Comparison of ENCODE assay signal across 31 mouse cellular contexts in genomic region chr8:45876397-45876796, GRCm38 (mm10). TPM values are rescaled to one million over a fixed set of nuclear protein-coding genes. Genes with fewer than 3 reads are reported as not detected.
DNase-seq lines count a peak whose midpoint lies in the region; ATAC-seq and TF ChIP-seq lines count a peak whose summit lies in the region.
"Had no signal": no experiment of that assay in that cellular context is flagged by ENCODE, and none has a peak within 500 bp of the region (broad histone marks: within the 10 kb centered on the region; RNA-seq: fewer than 3 reads in every experiment).

No protein-coding gene starts in this region.

- H3K4me1 ChIP-seq in forebrain, embryonic 12.5 days = peaks cover 18% of the 10 kb centered on the region
- H3K4me1 ChIP-seq in forebrain, postnatal 0 days (ENCODE audit: insufficient read depth) = no peaks in the 10 kb centered on the region
- peaks cover 10% of the 10 kb centered on the region for H3K4me1 ChIP-seq in lung, embryonic 15.5 days
- peaks cover 3% of the 10 kb centered on the region; the same call in 1 of the 2 replicates for H3K4me1 ChIP-seq in lung, postnatal 0 days (ENCODE audit: insufficient read depth, low read depth, low read length)
- peaks cover 23% of the 10 kb centered on the region for H3K4me1 ChIP-seq in midbrain, embryonic 12.5 days
- peaks cover 4% of the 10 kb centered on the region; the same call in 1 of the 2 replicates for H3K4me1 ChIP-seq in stomach, postnatal 0 days (replicated peaks; ENCODE audit: control insufficient read depth, insufficient read depth)
- H3K4me1 ChIP-seq: liver, embryonic 15.5 days had no signal

- H3K4me3 ChIP-seq in forebrain, embryonic 12.5 days (replicated peaks) = no peak overlapping the region
- no peak overlapping the region for H3K4me3 ChIP-seq in forebrain, postnatal 0 days (ENCODE audit: low read depth, low read length)
- H3K4me3 ChIP-seq in lung, embryonic 15.5 days = no peak overlapping the region
- H3K4me3 ChIP-seq in lung, postnatal 0 days (ENCODE audit: low read depth, low read length) = no peak overlapping the region
- no peak overlapping the region for H3K4me3 ChIP-seq in midbrain, embryonic 12.5 days
- H3K4me3 ChIP-seq in stomach, postnatal 0 days (ENCODE audit: low read depth, low read length) = no peak overlapping the region
- H3K4me3 ChIP-seq: forebrain, embryonic 13.5 days; heart, adult 2 months; limb, embryonic 10.5 days; liver, embryonic 15.5 days; neural tube, embryonic 12.5 days had no signal

- ATAC-seq in forebrain, embryonic 12.5 days (ENCODE audit: low FRiP score) = no peak; the same call in 1 of the 2 replicates
- no peak for ATAC-seq in forebrain, postnatal 0 days
- ATAC-seq in lung, embryonic 15.5 days (ENCODE audit: borderline replicate concordance, extremely low read depth, low FRiP score, low TSS enrichment) = 0 out of 2 replicates have a peak, but pooled peaks have one; percentile 6
- ATAC-seq in lung, postnatal 0 days = no peak
- ATAC-seq in midbrain, embryonic 12.5 days (ENCODE audit: low FRiP score, low read depth) = 0 out of 2 replicates have a peak, but pooled peaks have one; percentile 23
- no peak for ATAC-seq in stomach, postnatal 0 days (ENCODE audit: low FRiP score, low TSS enrichment)
- ATAC-seq: forebrain, embryonic 13.5 days; hindbrain, postnatal 0 days; intestine, embryonic 16.5 days; Patski had no signal

- no peak overlapping the region for H3K4me2 ChIP-seq in forebrain, embryonic 12.5 days
- no peak overlapping the region for H3K4me2 ChIP-seq in forebrain, postnatal 0 days (ENCODE audit: low read depth)
- no peak overlapping the region for H3K4me2 ChIP-seq in lung, embryonic 15.5 days
- H3K4me2 ChIP-seq in lung, postnatal 0 days (replicated peaks; ENCODE audit: low read depth, low read length) = no peak overlapping the region
- H3K4me2 ChIP-seq in midbrain, embryonic 12.5 days (replicated peaks) = no peak overlapping the region
- no peak overlapping the region for H3K4me2 ChIP-seq in stomach, postnatal 0 days (replicated peaks; ENCODE audit: low read depth)
- H3K4me2 ChIP-seq: forebrain, embryonic 13.5 days; liver, embryonic 15.5 days; neural tube, embryonic 12.5 days had no signal

- no peaks in the 10 kb centered on the region for H3K27me3 ChIP-seq in forebrain, embryonic 12.5 days
- no peaks in the 10 kb centered on the region for H3K27me3 ChIP-seq in forebrain, postnatal 0 days (ENCODE audit: insufficient read depth, low read length)
- no peaks in the 10 kb centered on the region for H3K27me3 ChIP-seq in lung, embryonic 15.5 days
- no peaks in the 10 kb centered on the region for H3K27me3 ChIP-seq in lung, postnatal 0 days (replicated peaks; ENCODE audit: insufficient read depth, low read length)
- peaks cover 11% of the 10 kb centered on the region; the same call in 1 of the 2 replicates for H3K27me3 ChIP-seq in midbrain, embryonic 12.5 days
- no peaks in the 10 kb centered on the region for H3K27me3 ChIP-seq in stomach, postnatal 0 days (ENCODE audit: control insufficient read depth, insufficient read depth, low read length)
- H3K27me3 ChIP-seq: CH12.LX; forebrain, embryonic 13.5 days; liver, embryonic 15.5 days; neural tube, embryonic 12.5 days had no signal

- H3K9me3 ChIP-seq in forebrain, embryonic 12.5 days = 0 out of 2 replicates have a peak, but pooled peaks cover 5% of the 10 kb centered on the region
- 0 out of 2 replicates have a peak, but pooled peaks cover 4% of the 10 kb centered on the region for H3K9me3 ChIP-seq in forebrain, postnatal 0 days (ENCODE audit: low read length)
- no peaks in the 10 kb centered on the region for H3K9me3 ChIP-seq in lung, embryonic 15.5 days
- H3K9me3 ChIP-seq in lung, postnatal 0 days (ENCODE audit: low read length) = no peaks in the 10 kb centered on the region
- no peaks in the 10 kb centered on the region for H3K9me3 ChIP-seq in midbrain, embryonic 12.5 days
- H3K9me3 ChIP-seq in stomach, postnatal 0 days (ENCODE audit: control insufficient read depth, low read length) = no peaks in the 10 kb centered on the region
- H3K9me3 ChIP-seq: G1E; limb, embryonic 10.5 days; liver, embryonic 15.5 days had no signal

- H3K9ac ChIP-seq in forebrain, embryonic 12.5 days = no peak overlapping the region
- H3K9ac ChIP-seq in forebrain, postnatal 0 days = no peak overlapping the region
- H3K9ac ChIP-seq in lung, embryonic 15.5 days = no peak overlapping the region
- H3K9ac ChIP-seq in lung, postnatal 0 days (replicated peaks; ENCODE audit: low read depth) = no peak overlapping the region
- H3K9ac ChIP-seq in midbrain, embryonic 12.5 days (replicated peaks) = no peak overlapping the region
- H3K9ac ChIP-seq in stomach, postnatal 0 days (ENCODE audit: low read length) = no peak overlapping the region
- H3K9ac ChIP-seq: forebrain, embryonic 13.5 days; liver, embryonic 15.5 days; neural tube, embryonic 12.5 days had no signal

- 66% methylated on average over 5 of the region's 5 CpGs for WGBS in forebrain, embryonic 12.5 days
- WGBS in forebrain, postnatal 0 days = 68% methylated on average over 5 of the region's 5 CpGs
- WGBS in lung, embryonic 15.5 days = 84% methylated on average over 5 of the region's 5 CpGs
- 88% methylated on average over 5 of the region's 5 CpGs for WGBS in lung, postnatal 0 days
- WGBS in midbrain, embryonic 12.5 days = 57% methylated on average over 5 of the region's 5 CpGs
- WGBS in stomach, postnatal 0 days = 70% methylated on average over 5 of the region's 5 CpGs

- TF ChIP-seq CTCF in forebrain, postnatal 0 days (IDR thresholded peaks at IDR 0.05; ENCODE audit: low read depth) = no peak
- TF ChIP-seq CTCF in lung, postnatal 0 days (IDR thresholded peaks at IDR 0.05) = no peak
- no peak for TF ChIP-seq CTCF in stomach, postnatal 0 days (IDR thresholded peaks at IDR 0.05; ENCODE audit: low read depth)

- no peak for DNase-seq in forebrain, postnatal 0 days
- DNase-seq in lung, postnatal 0 days (ENCODE audit: low spot score) = no peak
- DNase-seq in stomach, postnatal 0 days (ENCODE audit: low spot score) = no peak
- DNase-seq in adrenal gland, postnatal 36 days = no peak
- DNase-seq: adrenal gland, adult 2 months; cerebellum, adult 18-20 months; cerebellum, postnatal 25 days; embryo, embryonic 11 days; gastrocnemius, postnatal 25 days; heart, adult 2 months; kidney, adult 9 months; kidney, postnatal 14 days; liver; lung, postnatal 14 days; right cerebral cortex, postnatal 14 days; thymus, postnatal 25 days had no signal

- H3K36me3 ChIP-seq in forebrain, embryonic 12.5 days (replicated peaks) = no peaks in the 10 kb centered on the region
- no peaks in the 10 kb centered on the region for H3K36me3 ChIP-seq in forebrain, postnatal 0 days (ENCODE audit: insufficient read depth)
- H3K36me3 ChIP-seq in lung, embryonic 15.5 days = no peaks in the 10 kb centered on the region
- no peaks in the 10 kb centered on the region for H3K36me3 ChIP-seq in lung, postnatal 0 days (ENCODE audit: insufficient read depth, low read length)
- H3K36me3 ChIP-seq in midbrain, embryonic 12.5 days = no peaks in the 10 kb centered on the region
- H3K36me3 ChIP-seq in stomach, postnatal 0 days (ENCODE audit: control insufficient read depth, insufficient read depth, low read length) = no peaks in the 10 kb centered on the region
- H3K36me3 ChIP-seq: G1E; limb, embryonic 10.5 days; liver, embryonic 15.5 days; neural tube, embryonic 12.5 days had no signal

- 0 out of 2 replicates have a peak overlapping the region, but pooled peaks have one; percentile 5 for H3K27ac ChIP-seq in forebrain, embryonic 12.5 days
- no peak overlapping the region for H3K27ac ChIP-seq in forebrain, postnatal 0 days (ENCODE audit: low read depth, low read length)
- no peak overlapping the region for H3K27ac ChIP-seq in lung, embryonic 15.5 days
- no peak overlapping the region for H3K27ac ChIP-seq in lung, postnatal 0 days (ENCODE audit: low read length)
- no peak overlapping the region; the same call in 1 of the 2 replicates for H3K27ac ChIP-seq in midbrain, embryonic 12.5 days (replicated peaks)
- peak overlapping the region; percentile 53; the same call in 1 of the 2 replicates for H3K27ac ChIP-seq in stomach, postnatal 0 days (replicated peaks)
- H3K27ac ChIP-seq: limb, embryonic 10.5 days; liver, embryonic 15.5 days; neural tube, embryonic 12.5 days had no signal

- TF ChIP-seq EP300 in lung, postnatal 0 days (IDR thresholded peaks at IDR 0.05) = no peak
- TF ChIP-seq EP300 in stomach, postnatal 0 days (optimal IDR thresholded peaks at IDR 0.05) = no peak

RNA-seq across cellular contexts. Expression of gene Pdlim3, which starts 8.9 kb away (rescaled TPM):
- 12.5 and 14.0 TPM in 2 replicates for polyA plus RNA-seq in forebrain, embryonic 12.5 days (2016; fragmentation: Nextera tagmentation; extraction: Ambion mirVana)
- total RNA-seq in forebrain, postnatal 0 days (2014; rRNA removed) = 4.2 and 4.8 TPM in 2 replicates
- polyA plus RNA-seq in forebrain, postnatal 0 days (2015; fragmentation: Nextera tagmentation; extraction: Ambion mirVana) = 2.8 and 5.8 TPM in 2 replicates
- polyA plus RNA-seq in lung, embryonic 15.5 days (2015; fragmentation: Nextera tagmentation; extraction: Ambion mirVana) = 41.8 and 46.1 TPM in 2 replicates
- polyA plus RNA-seq in lung, postnatal 0 days (2015; fragmentation: Nextera tagmentation; extraction: Ambion mirVana) = 54.7 and 59.2 TPM in 2 replicates
- polyA plus RNA-seq in midbrain, embryonic 12.5 days (2016; fragmentation: Nextera tagmentation; extraction: Ambion mirVana) = 23.1 and 30.5 TPM in 2 replicates
- 253 and 256 TPM in 2 replicates for polyA plus RNA-seq in stomach, postnatal 0 days (2015; fragmentation: Nextera tagmentation; extraction: Ambion mirVana)
- 1 to 10 TPM; 1.2 to 1.9 TPM for total RNA-seq in adrenal gland, postnatal 36 days (2021)
- total RNA-seq: hematopoietic stem cell, adult 5-6 weeks; megakaryocyte progenitor cell, adult 5-6 weeks had no signal
- polyA plus RNA-seq: G1E, Patski had no signal

RNA-seq across cellular contexts. Expression of gene Ccdc110, which starts 58.0 kb away (rescaled TPM):
- 0.08 and 0.13 TPM in 2 replicates for polyA plus RNA-seq in forebrain, embryonic 12.5 days (2016; fragmentation: Nextera tagmentation; extraction: Ambion mirVana)
- 0.38 and 0.46 TPM in 2 replicates for total RNA-seq in forebrain, postnatal 0 days (2014; rRNA removed)
- polyA plus RNA-seq in forebrain, postnatal 0 days (2015; fragmentation: Nextera tagmentation; extraction: Ambion mirVana) = 0.46 and 0.47 TPM in 2 replicates
- not detected in 2 replicates for polyA plus RNA-seq in lung, embryonic 15.5 days (2015; fragmentation: Nextera tagmentation; extraction: Ambion mirVana)
- not detected in 2 replicates for polyA plus RNA-seq in lung, postnatal 0 days (2015; fragmentation: Nextera tagmentation; extraction: Ambion mirVana)
- not detected in 2 replicates for polyA plus RNA-seq in midbrain, embryonic 12.5 days (2016; fragmentation: Nextera tagmentation; extraction: Ambion mirVana)
- polyA plus RNA-seq in stomach, postnatal 0 days (2015; fragmentation: Nextera tagmentation; extraction: Ambion mirVana) = 0.11 TPM in 1 of 2 replicates, not detected in the other
- not detected for total RNA-seq in adrenal gland, postnatal 36 days (2021)
- total RNA-seq: adrenal gland, adult 2 months; CH12.LX; G1E; gastrocnemius, postnatal 25 days; heart, adult 2 months; hematopoietic stem cell, adult 5-6 weeks; hindbrain, postnatal 0 days; megakaryocyte progenitor cell, adult 5-6 weeks had no signal
- polyA plus RNA-seq: adrenal gland, adult 2 months; G1E; heart, adult 2 months; heart, embryonic 16.5 days; intestine, embryonic 16.5 days; limb, embryonic 10.5 days; liver, embryonic 15.5 days; Patski had no signal

Comparison
In these comparisons a context has a peak if more than half of its experiments do, and no peak if none do; other contexts are left out.
1. ATAC-seq: peak in lung, embryonic 15.5 days (single experiment) and midbrain, embryonic 12.5 days (single experiment); none in forebrain, embryonic 12.5 days (single experiment), forebrain, postnatal 0 days (single experiment), lung, postnatal 0 days (single experiment) and stomach, postnatal 0 days (single experiment).
2. H3K27ac ChIP-seq: peak in forebrain, embryonic 12.5 days (single experiment) and stomach, postnatal 0 days (single experiment); none in forebrain, postnatal 0 days (single experiment), lung, embryonic 15.5 days (single experiment), lung, postnatal 0 days (single experiment) and midbrain, embryonic 12.5 days (single experiment).